Mouse (Mus musculus) B cell, adult 2 months (primary cell): ENCODE results near the gene Tmem129.

Source experiments
- DNase-seq, 2 experiments: peaks; one replicate each; pipeline ENCODE4 v3.0.0; 2022

Tmem129 gene

DNA sequence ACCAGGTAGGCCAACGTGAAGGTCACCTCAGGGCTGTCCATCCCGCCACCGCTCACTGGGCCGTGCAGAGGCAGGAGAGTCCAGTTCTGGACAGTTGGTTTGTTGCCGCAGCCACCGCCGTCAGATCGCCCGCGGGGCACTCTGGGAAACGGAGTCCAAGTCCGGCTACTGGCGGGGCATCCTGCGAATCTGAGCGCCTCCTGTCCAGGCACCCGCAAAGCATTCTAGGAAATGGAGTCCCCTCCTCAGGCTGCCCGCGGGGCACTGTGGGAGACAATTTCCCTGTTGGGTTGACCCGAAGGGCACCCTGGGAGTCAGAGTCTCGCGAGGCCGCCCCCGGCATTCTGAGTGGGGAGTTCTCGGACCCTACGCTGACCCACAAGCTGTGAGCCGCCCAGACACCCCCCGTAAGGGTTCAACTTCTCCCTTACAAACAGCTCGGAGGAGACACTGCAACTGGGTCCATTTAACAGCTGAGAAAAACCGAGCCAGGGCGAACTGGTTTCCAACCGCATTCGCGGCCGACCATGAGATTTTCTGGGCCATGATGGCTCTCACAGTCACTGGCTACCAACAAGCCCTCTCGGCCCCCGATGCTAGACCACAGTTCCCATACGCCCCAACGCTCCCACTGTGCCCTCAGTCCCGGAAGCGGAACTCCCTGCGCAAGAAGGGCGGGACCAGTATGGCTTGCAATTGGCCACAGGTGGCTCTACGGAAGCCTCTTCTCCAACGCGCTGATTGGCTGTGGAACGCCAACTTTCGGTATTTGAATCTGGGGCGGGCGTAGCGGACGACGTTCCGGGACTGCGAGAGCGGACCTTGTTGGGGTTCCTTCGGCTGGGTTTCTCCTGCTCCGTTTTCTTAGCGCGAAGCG, at the start of gene Tmem129, which contains the start of gene Tacc3:
Tmem129 (minus strand) TSS at position 630 of the 877 bp plus-strand sequence.
Tacc3 (plus strand) TSS at position 342 of the 877 bp plus-strand sequence.
- peak; percentile 94 to 96 for DNase-seq

DNA sequence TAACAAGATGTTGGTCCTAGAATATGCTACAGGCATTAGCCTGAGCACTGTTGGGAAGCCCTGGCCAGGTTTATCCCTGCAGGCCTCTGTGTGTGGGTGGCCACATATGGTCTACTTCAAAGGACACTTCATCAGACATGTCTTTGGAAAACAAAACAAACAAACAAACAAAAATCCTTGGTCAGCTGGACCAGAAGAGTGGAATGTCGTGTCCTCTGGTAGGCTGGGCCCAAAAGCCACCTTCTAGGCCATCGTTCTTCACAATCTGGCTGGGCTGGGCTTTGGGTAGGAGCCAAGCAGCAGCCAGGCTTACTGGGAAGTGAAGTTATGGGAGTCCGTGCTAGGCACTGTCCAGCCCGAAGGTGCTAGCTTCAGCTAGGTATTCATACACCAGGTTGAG, 48.9 kb upstream of the Tmem129 start:
- DNase-seq: no peak

DNA sequence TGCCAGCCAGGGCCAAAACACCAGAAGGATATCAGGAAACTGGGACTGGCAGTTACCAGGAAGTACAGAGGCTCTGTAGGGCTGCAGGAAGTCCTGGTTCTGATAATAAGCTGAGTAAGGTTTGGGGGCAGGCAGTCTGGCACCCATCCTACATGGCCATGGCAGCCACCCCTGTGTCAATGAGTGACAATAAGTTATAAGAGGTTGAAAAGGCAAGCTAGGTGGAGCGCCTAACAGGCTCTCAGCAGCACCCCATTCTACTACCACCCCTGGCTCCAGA, 48.1 kb upstream of the Tmem129 start:
- DNase-seq: no peak

DNA sequence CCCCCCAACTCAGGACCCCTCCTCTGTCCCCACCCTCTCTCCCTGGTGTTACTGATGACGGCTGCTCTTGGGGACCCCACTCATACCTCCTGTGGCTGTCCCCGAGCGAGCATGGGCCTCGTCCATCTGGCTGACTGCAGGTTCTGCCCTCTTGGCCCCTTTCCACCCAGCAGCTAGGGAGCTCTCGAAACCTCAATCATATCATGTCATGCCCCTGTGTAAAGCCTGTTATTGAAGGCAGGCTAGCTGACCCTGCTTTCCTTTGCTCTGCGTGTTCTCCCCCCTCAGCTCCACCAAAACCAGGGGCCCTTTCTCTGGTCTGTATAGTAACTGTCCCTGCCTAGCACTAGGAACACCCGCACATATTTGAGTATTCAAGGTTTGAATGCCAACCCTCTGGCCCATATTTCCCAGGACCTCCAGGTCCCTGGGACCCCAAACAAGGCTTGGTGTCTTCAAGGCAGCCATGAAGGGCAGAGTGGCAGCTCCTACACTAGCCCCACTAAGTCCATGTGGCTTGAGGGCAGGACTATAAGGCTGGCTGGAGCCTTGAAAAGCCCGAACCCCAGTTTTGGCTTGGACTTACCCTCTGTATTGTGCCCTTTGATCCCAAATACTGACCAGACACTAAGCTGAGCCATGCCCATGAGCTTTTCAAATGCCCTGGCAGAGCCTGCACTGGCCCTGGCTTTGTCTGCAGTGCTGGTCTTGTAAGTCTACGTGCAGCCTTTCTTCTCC, 47.6 kb upstream of the Tmem129 start:
- no peak for DNase-seq

DNA sequence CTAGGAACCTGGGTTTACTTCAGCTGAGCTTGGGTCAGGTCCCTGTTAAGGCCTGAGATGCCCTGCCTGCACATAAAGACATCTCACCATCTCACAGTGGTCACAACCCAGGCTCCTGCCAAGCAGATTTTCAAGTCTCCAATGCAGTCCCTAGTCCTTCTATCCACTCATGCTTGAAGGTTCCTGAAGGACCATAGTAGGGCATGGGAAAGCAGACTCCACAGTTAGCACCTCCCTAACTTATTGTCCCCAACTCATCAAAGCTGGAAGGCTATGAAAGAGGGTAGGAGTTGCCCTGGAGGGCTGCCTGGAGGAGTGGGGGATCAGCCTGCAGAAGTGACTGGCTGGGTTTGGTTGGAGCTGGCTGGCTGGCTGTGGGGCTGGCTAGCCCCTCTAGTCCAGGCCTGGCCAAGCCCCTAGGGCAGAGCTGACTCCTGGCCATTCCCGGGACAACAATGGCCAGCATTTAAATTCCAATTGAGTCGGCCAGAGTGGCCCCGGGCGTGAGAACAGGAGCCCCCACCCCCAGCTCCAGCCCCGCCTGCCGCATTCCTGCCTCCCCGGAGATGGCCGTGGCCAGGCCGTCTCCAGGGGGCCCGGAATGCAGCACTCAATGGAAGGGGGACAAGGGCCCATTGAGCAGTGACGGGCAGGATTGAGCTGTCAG, 46.9 kb upstream of the Tmem129 start:
- DNase-seq: no peak

DNA sequence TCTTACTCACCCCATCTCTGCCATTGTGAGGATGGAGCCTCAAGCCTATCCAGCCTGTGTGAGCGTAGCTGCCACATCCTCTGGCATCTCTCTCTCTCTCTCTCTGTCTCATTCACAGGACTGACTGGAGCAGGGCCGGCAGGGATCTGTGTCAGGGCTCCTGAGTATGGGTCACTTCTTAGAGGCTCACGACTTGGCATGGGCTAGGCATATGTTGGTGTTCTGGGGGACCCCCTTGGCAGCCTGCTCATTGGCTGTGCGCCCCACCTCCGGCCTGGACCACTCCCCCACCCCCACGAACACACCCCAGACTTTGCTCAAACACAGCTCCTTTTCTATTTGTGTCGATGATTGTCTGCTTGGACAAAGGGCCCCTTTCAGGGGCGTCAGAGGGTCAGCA, 45.8 kb upstream of the Tmem129 start:
- DNase-seq: no peak

DNA sequence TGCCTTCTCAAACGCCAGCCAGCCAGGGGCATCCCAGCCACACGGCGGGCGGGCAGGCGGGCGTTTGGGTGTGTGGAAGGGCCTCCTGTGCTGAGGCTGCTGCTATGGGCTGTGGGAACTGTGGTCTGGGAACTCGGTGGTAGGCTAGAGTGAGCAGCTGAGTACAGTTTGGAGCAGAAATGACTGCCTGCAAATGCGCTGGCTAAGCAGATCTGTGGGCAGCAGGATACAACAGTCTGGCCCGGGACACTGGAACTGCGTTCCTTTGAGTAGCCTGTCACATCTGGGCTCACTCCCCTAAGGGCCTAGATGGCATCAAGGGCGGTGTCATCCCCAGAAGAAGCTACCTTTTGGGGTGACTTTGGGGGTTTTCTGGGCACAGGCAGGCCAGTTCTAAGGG, 43.6 kb upstream of the Tmem129 start:
- DNase-seq: no peak

DNA sequence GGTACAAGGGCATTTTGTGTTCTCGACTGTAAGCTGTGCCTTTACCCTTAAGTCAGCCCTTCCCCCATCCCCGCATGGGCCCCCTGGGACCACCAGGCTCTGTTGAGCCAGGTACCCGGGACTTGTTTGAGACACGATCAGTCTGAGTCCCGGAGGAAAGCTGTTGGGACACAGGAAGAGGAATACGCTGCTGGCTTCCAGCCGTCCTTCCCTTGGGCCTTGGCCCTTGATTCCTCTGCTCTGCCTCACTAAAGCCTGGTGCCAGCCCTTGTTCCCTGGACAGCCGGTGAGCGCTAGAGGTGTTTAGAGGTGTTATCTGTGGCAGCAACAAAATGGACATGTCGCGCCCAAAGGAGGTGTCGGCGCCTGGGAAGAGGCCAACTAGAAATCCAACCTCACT, 41.8 kb upstream of the Tmem129 start:
- no peak for DNase-seq

DNA sequence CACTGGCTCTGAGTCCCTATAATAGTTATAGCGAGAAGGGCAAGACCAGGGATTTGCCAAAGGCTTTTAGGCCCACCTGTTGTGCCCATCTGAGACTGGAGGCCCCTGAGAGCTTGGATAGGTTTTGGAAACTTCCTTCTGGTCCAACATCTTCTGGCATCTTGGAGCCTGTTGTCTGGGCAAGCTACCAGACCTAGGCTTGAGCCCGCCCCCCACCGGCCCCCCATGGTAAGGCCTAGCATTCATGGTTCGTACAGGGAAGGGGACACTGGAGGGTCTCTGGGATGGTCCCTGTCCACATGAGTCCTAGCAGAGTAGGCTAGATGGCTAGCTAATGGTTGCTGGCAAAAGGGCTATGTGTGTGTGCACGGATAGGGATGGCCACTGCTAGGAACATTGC, 40.5 kb upstream of the Tmem129 start:
- no peak for DNase-seq

DNA sequence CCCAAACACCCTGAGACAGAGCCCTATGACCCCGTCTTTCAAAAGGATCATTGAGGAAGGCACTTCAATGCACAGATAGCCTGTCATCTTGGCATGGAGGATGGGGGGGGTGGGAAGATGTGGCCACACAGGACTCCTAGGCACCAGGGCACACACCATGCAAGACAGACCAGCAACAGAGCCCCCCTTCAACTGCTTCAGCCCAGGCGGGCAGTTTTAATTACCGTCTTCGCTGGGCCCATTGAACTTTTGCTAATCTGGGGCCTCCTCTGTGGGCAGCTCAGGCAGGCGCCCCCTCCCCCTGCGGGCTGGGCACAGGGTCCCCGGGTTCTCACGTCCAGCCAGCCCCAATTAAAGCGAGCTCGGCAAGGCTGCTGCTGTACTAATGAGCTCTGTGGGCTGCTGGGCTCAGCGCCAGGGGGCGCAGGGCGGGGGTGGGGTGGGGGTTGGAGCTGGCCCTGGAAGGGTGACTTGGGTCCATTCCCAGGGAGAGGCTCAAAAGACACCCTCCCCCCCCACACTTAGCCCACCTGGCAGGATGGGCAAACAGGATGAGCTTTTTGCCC, 39.8 kb upstream of the Tmem129 start:
- no peak for DNase-seq

DNA sequence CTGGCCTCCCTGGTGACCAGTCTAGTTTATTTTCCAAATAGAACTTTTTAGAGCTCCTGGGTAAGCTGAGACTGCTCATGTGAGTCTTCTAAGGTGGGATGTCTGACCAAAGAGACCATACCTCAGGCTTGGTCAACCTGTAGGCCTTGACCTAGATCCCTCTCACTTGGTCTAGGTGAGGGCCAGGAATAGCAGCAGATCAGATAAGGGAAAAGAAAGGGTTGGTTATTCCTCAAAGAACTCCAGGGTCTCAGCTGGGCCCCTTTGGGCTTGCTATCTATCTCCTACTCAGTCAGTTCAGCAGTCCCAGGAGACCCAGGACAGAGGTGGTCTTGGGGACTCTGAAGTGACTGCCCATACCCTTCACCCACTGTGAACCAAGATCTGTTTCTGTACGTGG, 39.3 kb upstream of the Tmem129 start:
- no peak for DNase-seq

DNA sequence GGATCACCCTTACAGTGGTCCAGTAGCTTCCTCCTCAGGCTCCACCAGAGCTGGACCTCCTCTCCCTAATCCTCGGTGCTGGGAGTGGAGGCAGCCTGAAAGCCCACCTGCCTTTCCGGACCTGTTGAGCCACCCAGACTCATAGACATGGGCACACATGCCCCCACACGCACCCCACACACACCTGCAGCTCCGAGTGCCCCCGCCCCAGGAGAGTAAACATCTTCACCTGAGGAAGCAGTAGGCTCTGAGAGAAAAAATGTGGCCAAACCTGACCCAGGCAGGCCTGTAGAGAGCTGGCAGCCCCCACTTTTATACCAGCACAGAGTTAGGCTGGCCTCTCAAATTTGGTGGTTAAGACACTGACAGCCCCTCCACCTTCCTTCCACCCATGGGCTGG, 38.2 kb upstream of the Tmem129 start:
- no peak for DNase-seq

DNA sequence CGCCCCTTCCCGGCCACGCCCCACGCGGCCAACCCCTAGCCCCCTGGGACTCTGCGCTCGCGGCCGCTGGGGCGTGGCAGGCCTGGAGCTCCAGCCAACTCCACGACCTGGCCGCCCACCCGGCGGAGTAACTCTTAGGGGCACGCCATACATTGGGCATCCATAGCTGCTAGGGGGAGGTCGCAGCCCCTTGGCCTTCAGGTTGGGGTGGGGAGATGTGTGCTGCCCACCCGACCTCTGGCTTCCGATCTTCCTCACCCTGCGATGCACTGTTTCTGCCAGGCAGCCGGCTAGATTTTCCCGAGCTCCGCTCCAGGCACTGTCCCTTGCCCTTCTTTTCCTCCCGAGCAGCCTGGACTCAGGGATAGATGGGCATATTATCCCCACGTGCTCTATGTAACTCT, 37.5 kb upstream of the Tmem129 start:
- no peak for DNase-seq

DNA sequence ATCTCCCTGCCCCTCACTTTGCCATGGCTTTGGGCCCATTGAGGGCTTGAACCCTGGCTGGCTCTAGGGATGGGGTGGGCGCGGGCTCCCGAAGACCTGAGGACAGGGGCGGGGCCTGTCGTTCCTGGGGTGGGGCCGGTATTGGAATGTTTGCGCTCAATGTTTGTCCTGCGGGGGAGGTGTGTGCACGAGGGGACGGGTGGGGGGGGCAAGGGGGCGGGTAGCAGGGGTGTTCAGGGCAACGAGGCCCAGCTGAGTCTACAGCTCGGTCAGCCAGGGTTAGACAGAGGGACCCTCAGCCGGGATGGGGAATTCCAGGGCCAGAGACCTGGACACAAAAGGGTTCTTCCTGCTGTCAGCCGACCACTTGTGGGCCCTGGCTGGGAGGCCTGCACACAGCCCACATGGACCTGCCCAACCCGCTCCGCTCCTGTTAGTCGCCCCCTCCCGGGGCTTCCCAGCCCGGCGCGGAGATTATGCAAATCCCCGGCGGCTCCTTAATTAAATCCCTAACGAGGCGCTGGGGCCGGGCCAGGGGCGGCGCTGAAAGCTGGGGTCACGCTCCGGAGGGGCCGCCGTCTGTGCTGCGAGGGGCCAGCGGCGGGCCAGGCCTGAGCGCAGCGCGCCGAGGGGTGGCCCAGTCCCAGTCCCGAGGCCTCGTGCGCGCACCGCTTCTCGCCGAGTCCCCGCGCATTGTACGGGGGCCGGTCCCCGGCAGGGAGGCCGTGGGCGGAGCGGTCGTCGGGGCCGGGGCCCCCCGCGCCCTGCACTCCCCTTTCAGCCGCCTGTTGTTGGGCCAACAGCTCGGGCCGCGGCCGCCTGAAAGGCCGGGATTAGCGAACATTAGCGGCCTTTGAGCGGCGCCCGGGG, 36.9 kb upstream of the Tmem129 start:
- peak in 1 of 2 experiments; percentile 16 for DNase-seq

DNA sequence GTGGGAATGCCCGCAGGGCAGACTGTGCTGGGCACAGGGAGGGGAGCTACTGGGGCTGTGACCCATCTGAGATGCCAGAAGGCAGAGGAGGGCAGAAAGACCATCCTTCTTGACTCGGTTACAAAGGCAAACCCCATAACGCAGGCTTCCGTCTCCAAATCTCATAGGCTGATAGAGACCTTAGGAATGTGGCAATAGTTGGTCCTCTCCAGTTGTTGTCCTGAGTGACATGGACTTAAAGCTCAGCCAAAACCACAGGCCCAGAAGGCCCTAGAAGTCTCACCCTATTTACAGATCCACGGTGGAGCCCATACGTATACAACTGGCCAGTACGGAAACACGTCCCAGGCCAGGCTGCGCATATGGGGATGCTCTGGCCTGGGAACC, 36.2 kb upstream of the Tmem129 start:
- DNase-seq: no peak

DNA sequence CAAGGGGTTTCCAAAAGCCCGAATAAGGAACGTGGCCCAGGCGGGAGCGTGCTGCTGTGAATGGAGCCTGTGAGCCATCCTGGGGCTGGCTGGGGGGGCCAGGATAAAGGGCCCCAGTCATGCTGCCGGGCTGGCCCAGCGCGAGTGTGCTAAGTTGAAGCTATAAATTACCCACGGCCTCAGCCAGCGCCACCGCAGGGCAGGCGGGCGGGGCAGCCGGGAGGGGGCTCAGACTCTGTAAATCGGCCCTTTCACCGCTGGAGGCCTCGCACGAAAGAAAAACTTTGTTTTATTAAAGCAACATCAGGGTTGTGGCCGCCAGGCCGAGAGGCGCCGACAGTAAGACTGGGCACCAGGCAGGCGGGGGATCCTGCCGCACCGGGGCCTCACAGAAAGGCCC, 34.2 kb upstream of the Tmem129 start:
- DNase-seq: no peak

DNA sequence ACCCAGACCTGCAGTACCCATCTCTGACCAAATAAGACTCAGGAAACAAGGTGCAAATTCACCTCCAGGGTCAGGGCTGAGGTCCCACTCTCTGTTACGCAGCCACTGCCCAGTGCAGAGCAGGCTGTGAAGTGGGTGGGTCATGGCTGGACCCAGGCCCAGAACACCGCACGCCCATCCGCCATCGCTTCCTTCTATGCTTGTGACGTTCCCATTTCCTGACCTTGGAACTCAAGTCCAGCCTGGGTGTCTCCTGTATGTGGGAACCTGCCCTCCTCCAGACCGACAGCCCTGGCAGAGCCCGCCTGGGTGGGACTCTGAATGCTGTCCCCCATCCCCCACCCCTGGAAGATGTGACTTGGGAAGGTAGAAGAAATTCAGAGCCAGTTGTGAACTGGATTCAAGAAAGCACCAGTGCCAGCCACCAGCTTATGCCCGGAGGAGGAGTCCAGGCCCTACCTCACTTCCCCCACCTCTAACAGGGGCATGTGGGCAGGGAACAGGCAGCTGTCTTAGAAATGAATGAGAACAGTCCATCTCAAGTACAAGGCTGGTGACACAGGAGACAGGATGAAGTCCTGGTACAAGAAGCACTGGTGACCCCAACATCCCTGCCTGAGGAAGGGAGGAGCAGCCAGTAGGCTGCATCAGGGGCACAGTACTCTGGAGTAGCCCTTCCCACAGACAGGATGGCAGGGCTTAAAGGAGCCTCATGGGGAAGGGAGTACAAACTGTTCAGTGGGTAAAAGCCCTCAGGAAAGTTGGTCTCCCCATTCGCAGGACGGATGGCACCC, 31.8 kb upstream of the Tmem129 start:
- no peak for DNase-seq

DNA sequence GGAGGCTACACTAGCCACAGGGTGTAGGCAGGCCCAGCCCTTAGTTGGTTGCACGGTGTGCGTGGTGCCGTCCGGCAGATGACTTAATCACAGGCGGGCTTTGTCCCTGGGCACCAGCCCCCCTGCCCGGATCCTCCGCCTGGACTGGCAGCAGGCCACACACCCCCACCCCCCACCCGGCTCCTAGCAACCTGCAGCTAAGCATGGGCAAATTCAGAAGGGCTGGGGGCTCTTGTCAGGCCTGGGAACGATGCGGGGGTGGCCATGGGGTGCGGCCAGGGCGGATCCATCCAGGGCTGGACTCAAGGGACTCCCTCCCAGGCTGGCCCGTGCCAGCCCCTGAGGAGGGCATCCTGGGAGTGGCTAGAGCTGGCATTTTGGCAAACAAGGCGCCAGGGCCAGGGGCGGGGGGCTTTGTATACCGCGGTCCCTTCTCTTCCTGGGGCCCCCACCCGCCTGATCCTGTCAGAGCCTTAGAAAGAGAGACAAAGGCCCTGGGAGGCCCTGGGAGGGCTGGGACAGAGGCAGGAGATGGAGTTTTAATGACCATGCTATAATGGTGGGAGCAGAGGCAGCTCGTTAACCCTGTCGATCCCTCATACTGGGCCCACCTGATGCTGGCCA, 31.1 kb upstream of the Tmem129 start:
- no peak for DNase-seq

DNA sequence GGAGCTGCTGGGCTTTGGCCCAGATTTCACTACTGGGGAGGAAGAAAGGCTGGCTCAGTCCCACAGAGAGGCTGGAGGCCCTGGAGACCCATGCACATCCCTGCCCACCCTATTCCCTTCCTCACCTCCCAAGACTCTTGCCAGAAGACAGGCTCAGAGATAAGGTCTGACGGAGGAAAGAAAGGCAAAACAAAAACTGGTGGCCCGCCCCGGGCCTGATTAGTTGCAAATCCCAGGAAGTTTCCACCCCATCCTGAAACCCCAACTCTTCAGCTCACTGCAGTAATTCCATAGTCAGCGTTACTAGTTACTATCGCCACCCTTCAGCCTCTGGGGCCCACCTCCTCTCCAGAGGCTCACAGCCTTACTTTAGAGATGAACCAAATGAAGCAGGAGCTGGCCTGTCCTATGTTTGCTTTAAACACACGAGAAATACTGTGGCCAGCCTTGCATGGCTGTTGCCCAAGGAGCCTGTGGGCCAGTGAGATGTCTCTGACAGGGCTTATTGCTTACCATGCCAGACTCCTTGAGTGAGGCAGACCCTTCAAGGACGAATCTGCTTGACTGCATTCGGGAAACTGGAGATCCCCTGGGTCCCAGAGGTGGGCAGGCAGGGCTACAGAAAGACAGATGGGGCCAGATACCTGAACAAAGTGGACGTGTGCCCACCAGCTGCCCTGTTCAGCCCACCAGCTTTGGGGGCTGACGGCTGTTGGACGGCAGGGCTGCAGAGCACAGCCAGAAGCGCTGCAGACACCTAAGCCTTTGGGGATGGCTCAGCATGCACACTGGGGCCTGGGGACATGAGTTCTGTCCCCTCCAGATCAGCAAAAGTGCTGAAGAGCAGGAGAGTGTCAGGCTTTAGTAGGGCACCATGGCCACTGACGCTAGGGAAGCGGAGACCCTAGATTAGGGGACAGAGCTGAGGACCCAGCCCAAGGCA, 30.3 kb upstream of the Tmem129 start:
- no peak for DNase-seq

DNA sequence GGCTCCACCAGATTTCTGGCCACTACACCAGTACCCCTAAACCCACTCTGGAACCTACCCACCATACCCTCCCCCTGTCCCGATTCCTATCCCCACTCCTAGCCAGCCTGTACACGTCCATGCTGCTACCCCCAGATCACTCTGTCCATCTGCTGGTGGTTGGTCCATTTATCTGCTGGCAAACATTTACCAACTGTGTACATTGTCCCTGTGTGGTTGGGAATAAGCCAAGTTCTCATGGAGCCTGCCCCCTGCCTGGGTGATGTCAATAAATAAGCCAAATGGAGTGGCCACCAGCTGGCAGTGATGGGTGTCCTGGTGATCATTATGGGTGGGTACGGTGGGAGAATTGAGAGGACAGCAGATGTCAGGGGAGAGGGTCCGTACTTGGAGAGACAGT, 28.9 kb upstream of the Tmem129 start:
- DNase-seq: no peak
